ENCODE assay signal across 9 mouse cellular contexts in the genomic region with DNA sequence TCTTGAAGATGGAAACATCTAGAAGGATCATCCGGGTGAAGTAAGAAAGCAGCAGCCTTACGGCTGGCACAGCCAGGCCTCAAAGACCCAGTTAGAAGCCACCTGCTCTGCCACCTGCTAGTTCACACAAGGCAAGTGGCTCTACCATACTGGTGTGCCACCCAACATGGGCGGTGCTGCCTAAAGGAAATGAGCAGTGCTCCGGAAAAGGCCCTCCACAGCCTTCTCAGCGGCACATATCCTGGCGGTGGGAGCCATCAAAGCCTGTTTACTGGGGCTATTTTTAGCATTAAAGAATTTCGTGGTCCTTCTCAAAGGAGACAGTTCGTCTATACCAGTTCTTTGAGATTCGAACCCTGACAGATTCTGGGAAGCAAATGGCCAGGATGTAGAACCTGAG. TPM values are rescaled to one million over a fixed set of nuclear protein-coding genes. Genes with fewer than 3 reads are reported as not detected.
DNase-seq lines count a peak whose midpoint lies in the region; ATAC-seq lines count a peak whose summit lies in the region.
"Had no signal": no experiment of that assay in that cellular context is flagged by ENCODE, and none has a peak within 500 bp of the region (broad histone marks: within the 10 kb centered on the region; RNA-seq: fewer than 3 reads in every experiment).

No protein-coding gene starts in this region.

- ATAC-seq in hindbrain, embryonic 11.5 days (ENCODE audit: low FRiP score) = no peak

- no peak overlapping the region for H3K4me3 ChIP-seq in hindbrain, embryonic 10.5 days
- H3K4me3 ChIP-seq in hindbrain, embryonic 11.5 days (ENCODE audit: low read depth, low read length) = no peak overlapping the region
- H3K4me3 ChIP-seq in embryonic facial prominence, embryonic 10.5 days = no peak overlapping the region

- no peak for DNase-seq in hindbrain, embryonic 10.5 days (ENCODE audit: low spot score)
- DNase-seq in hindbrain, embryonic 11.5 days (ENCODE audit: low spot score) = no peak
- no peak for DNase-seq in embryonic facial prominence, embryonic 10.5 days (ENCODE audit: low spot score)
- DNase-seq in induced T-regulatory cell, adult 2 months (ENCODE audit: low read depth) = peak; percentile 52
- peak; percentile 66 for DNase-seq in lung, postnatal 14 days
- no peak for DNase-seq in ovary, postnatal 14 days (ENCODE audit: low spot score)
- DNase-seq in layer of hippocampus, postnatal 25 days (ENCODE audit: extremely low spot score in 1 of 2, low spot score in 1 of 2) = no peak
- no peak for DNase-seq in urinary bladder, postnatal 25 days (ENCODE audit: low spot score)

- no peak overlapping the region for H3K9ac ChIP-seq in hindbrain, embryonic 11.5 days (ENCODE audit: low read depth, low read length)

- H3K4me2 ChIP-seq in hindbrain, embryonic 11.5 days (replicated peaks; ENCODE audit: low read depth, low read length) = no peak overlapping the region

- H3K36me3 ChIP-seq in hindbrain, embryonic 10.5 days = no peaks in the 10 kb centered on the region
- H3K36me3 ChIP-seq in hindbrain, embryonic 11.5 days (ENCODE audit: control insufficient read depth, insufficient read depth, low read length) = no peaks in the 10 kb centered on the region
- H3K36me3 ChIP-seq in embryonic facial prominence, embryonic 10.5 days (replicated peaks) = no peaks in the 10 kb centered on the region

- peak overlapping the region; percentile 62; the same call in 1 of the 2 replicates for H3K27ac ChIP-seq in hindbrain, embryonic 10.5 days
- no peak overlapping the region for H3K27ac ChIP-seq in hindbrain, embryonic 11.5 days (ENCODE audit: low read depth, low read length)
- 0 out of 2 replicates have a peak overlapping the region, but pooled peaks have one; percentile 24 for H3K27ac ChIP-seq in embryonic facial prominence, embryonic 10.5 days (replicated peaks)

- H3K9me3 ChIP-seq in hindbrain, embryonic 10.5 days = no peaks in the 10 kb centered on the region
- no peaks in the 10 kb centered on the region for H3K9me3 ChIP-seq in hindbrain, embryonic 11.5 days (ENCODE audit: control insufficient read depth, low read length)
- H3K9me3 ChIP-seq in embryonic facial prominence, embryonic 10.5 days = no peaks in the 10 kb centered on the region

- H3K4me1 ChIP-seq in hindbrain, embryonic 10.5 days (replicated peaks) = peaks cover 19% of the 10 kb centered on the region
- H3K4me1 ChIP-seq in hindbrain, embryonic 11.5 days (replicated peaks; ENCODE audit: control insufficient read depth, insufficient read depth, low read length) = no peaks in the 10 kb centered on the region
- H3K4me1 ChIP-seq in embryonic facial prominence, embryonic 10.5 days = peaks cover 18% of the 10 kb centered on the region

- H3K27me3 ChIP-seq in hindbrain, embryonic 10.5 days (ENCODE audit: insufficient read depth, poor library complexity, severe bottlenecking) = no peaks in the 10 kb centered on the region
- H3K27me3 ChIP-seq in hindbrain, embryonic 11.5 days (ENCODE audit: control insufficient read depth, insufficient read depth, low read length) = no peaks in the 10 kb centered on the region
- H3K27me3 ChIP-seq in embryonic facial prominence, embryonic 10.5 days (replicated peaks; ENCODE audit: low read depth, poor library complexity, severe bottlenecking) = no peaks in the 10 kb centered on the region; the same call in 1 of the 2 replicates

- WGBS in hindbrain, embryonic 10.5 days = 69% methylated on average over 9 of the region's 9 CpGs
- WGBS in hindbrain, embryonic 11.5 days = 70% methylated on average over 9 of the region's 9 CpGs
- WGBS in embryonic facial prominence, embryonic 10.5 days = 62% methylated on average over 9 of the region's 9 CpGs

RNA-seq across cellular contexts. Expression of a gene that starts 48.4 kb away (rescaled TPM):
- 2.4 and 2.9 TPM in 2 replicates for polyA plus RNA-seq in hindbrain, embryonic 10.5 days (2016; fragmentation: Nextera tagmentation; extraction: Ambion mirVana)
- polyA plus RNA-seq in hindbrain, embryonic 11.5 days (2014; fragmentation: Nextera tagmentation; extraction: Ambion mirVana) = 6.4 and 8.4 TPM in 2 replicates
- polyA plus RNA-seq in embryonic facial prominence, embryonic 10.5 days (2016; fragmentation: Nextera tagmentation; extraction: Ambion mirVana) = 2.8 and 2.9 TPM in 2 replicates
- 10 to 100 TPM; 75.1 to 99.4 TPM for total RNA-seq in layer of hippocampus, postnatal 25 days (2021)
- total RNA-seq: hematopoietic stem cell, adult 5-6 weeks had no signal

Comparison
In these comparisons a context has a peak if more than half of its experiments do, and no peak if none do; other contexts are left out.
1. DNase-seq: peak in induced T-regulatory cell, adult 2 months (single experiment) and lung, postnatal 14 days (single experiment); none in hindbrain, embryonic 10.5 days (single experiment), hindbrain, embryonic 11.5 days (single experiment), embryonic facial prominence, embryonic 10.5 days (single experiment), ovary, postnatal 14 days (single experiment), layer of hippocampus, postnatal 25 days (0 of 2) and urinary bladder, postnatal 25 days (single experiment).